Mouse (Mus musculus): Measurements from ENCODE around the gene Cetn2.

Cetn2 gene

DNA sequence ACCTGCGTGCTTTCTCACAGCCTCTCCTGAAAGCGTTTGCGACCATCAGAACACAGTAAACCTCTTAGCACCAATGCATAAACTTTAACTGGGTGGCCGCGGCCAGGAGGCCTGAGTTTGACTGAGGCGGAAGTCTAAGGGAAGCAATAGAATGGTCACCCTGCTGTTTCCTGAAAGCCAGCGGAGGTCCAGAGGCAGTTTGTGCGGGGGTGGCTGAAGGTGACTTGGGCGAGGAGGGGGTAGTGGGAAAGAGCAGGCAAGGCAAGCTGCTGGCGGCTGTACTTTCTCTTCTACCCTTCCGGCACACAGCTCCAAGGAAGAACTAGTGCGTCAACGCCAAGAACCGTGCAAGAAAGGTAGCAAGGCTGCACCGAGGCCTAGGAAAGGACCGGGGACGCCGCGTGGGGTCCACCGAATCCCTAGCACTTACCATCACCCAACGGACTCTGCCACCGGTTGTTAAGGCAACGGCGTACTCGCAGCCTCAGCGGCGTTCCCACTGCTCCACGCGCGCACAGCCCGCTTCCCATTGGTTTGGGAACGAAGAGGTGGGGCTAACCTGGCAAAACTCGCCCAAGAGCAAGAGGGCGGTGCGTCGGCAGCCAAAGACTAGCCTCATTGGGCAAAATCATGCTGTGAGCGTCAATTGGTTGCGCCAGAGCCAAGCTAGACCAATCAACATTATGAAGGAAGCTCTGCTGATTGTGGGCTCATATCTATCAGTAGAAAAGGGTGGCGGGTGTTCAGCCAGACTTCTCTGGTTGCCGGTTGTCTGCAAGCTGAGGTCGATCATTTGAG is at the start of gene Cetn2, which contains the start of gene Nsdhl:
Gene Cetn2, minus strand, starts transcription at position 528 of the 798 bp plus-strand sequence.
Gene Nsdhl, plus strand, starts transcription at position 674 of the 798 bp plus-strand sequence.
- peak; percentile 78 for DNase-seq

DNA sequence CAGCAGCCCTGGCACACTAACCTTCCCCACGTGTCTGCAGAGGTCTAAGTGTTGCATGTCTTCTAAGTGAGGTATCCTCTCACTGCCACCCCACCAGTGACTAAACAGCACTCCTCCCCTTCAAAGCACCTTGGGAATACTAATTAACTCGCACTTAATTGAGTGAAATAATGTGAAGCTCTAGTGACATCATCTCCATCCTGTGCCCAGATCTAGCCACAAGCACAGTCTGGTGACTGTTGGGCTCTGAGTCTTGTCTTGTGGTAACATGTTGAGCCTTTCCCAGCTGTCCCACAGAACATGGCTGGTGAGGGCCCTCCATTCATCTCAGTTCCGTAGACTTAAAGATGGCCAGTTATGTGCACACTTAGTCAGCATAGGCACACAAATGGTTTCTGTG is 44.5 kb upstream of the Cetn2 start:
- DNase-seq = no peak

DNA sequence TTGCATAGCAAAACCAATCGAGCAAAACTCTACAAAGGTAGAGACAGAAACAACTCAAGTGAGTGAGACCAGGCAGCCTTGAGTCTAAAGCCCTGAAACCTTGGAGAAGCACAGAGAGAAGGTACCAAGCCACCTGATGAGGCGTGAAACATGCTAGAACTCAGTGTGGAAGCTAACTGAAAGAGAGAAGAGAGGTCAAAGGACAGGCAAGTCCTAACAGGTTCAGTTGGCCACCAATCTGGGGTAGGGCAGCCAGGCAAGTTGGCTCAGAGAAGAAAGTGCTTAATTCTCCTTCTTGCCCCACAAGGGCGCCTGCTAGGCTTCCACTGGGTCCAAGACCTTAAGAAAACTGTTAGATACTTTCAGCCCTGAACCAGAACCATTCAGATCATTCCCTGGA is 43.3 kb upstream of the Cetn2 start:
- DNase-seq = no peak

DNA sequence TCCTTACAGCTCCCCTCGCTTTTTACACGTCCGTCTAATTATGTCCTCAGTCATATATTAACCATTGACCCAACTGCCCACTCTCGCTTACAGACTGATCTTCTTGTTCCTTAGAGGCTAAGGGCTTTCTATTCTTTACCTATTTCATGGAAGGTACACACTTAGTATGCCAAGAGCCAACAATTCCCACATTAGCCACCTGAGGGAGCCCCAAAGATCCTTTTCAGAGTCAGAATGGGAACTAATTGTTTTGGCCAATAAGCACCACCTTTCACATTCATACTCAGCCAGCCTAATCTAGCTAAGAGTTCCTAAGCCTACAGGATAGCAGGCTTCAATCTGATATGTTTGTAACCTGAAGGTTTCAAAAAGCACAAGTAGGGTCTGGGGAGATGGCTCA is 42.2 kb upstream of the Cetn2 start:
- no peak for DNase-seq

DNA sequence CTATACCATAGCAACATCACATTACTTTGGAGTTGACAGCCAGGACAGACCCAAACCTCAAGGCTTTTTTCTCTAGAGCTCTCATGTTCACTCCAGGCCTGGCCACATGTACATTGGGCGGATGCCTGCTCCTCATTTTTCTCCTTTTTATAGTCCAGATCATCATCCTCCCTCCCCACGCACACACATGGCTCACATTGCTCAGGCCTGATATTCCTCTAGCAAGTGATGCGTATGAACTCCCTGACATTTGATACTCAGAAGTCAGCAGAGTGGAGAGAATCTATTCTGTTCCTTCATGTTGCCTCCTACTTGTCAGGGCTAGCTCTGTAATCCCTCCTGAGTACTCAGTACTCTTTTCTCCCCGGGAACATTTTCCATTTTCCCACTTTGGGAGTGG is 38.3 kb upstream of the Cetn2 start:
- DNase-seq = no peak

DNA sequence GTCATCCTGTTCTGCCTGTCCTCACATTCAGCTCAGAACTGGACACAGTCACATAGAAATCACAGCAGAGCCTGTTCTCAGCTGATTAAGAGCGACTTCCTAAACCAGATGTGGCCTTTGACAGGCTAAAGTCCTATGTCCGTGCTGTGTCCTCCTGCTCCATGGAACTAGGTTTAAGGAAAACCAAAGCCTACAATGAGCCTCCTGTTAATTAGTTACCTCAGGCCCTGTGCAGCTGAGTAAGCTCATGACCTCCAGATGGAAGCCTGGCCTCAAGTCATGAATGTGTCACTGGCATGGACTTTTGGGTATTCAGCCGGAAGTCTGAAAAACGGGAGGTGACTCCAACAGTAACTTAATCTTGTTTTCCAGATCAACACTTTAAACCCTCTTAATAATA is 35.3 kb upstream of the Cetn2 start:
- no peak for DNase-seq

DNA sequence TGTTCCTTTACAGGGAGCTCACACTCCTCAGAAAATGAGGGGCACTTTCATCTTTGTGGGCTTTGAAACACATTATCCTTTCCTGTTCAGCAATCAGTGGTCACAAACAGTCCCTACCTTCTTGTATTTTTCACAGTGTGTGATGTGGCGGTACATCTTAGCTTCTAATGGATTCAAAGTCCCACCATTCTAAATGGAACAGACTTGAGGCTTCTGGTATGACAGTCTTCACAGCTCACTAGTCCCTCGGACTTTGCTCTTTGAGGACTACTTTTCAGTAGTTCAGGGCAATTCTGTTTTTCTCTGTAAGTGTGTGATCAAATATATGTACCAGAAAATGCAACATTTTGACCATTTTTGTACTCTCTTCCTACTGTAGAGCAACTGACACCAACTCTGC is 3.2 kb upstream of the Cetn2 start:
- DNase-seq = no peak

DNA sequence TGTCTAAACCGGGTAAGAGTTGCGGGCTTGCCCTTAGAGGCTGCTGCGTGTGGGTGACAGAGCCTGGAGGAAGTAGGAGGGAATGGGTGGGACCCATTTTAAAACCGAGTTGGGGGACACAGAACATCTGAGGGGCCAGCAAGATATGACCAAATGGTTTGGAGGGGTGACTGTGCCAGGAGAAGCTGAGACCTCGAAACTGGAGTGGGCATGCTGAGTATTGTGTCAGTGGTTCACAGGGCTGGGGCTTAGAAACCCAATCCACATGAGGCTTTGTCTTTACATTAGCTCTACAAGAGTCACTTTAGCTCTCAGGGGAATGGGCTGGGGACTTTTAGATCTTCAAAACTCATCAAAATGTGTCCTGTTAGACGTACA is 460 bp upstream of the Cetn2 start:
- DNase-seq = no peak

DNA sequence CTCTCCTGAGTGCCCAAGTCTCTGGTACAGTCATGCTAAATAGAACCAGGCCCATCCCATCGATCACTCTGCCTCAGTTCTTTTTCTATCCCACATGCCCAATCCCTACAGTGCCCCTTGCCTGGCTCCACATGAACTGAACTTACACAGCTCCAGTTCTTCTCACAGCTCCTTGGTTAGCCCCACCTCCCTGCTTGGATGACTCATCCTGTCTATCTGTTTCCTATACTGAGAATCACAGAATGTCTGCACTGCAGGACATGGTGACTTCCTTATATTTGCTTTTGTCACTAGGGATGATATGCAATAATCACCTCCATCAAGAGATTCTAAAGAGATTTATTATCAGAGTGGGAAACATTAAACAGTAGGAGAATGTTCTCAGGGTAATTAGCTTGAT is 6.6 kb downstream of the Cetn2 start:
- no peak for DNase-seq

DNA sequence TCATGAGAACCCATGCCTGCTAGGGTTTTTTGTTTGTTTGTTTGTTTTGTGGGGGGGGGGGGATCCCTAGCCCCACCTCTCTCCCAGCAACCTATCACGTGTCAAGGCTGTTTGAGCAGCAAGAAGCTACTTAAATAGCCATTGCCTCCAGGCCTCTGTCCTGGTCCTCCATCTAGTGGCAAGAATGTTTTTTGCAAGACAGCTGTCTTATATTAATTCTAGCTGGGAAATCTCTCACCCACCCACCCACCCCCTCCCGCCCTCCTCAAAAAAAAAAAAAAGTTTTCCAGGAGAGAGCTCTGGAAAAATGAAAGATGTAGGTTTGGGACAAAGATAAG is 9.8 kb downstream of the Cetn2 start:
- DNase-seq = no peak

DNA sequence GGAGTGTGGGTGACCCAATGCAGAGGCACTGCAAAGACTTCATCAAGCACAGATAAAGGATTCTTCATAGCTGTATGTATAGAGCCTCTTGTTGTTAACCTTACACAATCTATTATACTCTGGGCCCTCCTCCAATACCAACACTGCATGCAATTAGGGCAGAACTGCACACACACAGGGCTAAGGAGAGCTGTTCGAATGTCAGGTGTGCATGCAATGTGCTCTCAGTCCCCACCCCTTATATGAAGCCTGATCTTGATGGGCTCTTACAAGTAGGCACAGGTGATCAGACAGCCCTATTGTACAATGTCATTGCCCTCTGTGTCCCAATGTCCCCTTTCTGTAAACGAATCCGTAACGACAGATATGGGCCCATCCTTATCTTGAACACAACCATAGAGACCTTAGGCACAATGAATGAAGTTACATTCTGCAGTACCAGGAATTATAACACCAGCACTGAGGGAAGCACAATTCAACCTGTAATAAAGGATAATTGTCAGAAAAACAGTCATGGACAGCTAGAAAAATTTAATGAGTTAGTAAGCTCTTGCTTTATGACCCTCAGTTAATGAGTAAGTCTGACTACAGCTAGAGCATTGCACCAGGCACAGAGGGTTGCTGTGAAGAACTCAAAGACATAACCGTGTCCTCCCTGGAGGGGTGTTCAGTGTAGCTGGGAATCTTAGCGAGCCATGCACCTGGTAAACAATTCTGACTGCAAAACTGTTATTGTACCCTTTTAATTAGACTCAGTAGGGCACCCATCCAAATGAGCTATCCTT is 10.4 kb downstream of the Cetn2 start:
- DNase-seq = no peak

DNA sequence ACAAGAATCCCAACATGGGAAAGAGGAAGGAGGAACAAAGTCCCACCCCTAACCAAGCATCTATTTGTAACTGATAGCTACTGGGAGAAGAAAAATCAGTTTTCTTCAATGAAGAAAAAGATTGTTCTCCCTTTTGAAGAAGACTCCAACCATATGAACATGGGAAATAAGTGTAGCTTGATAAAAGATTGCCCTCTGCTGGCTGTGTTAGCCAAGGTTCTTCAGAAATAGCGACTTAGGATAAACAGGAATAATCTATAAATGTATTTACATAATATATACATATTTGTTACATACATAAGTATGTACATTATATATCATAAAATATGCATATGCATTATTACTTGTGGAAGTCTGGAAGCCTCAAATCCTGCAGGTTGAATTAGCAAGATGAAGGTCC is 15.7 kb downstream of the Cetn2 start:
- DNase-seq = no peak

DNA sequence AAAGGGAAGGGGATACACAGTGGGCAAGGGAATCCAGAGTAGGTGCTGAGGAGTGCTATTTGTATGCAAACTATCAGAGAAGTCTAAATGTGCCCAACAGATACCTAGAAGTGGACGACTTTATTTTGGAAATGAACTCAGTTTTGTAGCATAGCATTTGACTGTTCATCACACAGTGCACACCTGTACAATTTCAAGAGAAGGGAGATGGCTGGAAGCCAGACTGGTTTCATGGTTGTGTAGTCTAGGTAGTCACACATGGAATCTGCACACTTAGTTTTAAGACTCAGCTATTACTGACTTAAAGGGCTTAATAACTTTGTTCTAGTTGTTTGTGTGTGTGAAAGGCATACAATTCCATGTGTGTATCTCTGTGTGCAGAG is 22.2 kb downstream of the Cetn2 start:
- DNase-seq = no peak

DNA sequence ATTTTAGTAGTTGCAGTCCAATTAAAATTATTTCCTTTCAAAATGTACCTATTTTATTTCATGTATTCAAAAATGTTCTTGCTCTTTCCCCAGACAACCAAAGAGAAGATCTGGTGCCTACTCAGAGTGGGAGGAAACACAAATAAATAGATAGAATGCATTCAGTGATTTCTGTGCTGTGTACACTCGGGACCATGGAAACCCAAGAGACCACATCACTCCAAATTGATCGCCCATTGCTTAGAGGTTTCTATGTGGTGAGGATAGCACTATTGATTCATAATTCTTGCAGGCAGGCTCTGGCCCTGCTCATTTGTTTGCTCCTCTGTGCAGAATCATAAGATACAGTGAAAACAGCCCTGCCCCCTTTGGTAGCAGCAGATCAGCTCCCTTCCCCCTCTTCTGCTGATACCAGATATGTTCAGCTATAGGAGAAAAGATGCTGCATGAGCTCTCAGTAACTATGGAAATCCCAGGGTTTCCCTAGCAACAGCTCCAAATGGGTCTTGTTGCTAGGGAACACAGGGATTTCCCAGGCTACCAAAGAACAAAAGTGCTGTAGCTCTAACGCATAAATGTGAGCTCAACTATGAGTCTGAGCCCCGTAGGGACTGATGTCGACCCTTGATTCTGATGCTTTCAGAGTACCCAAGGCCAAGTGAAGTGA is 22.7 kb downstream of the Cetn2 start:
- DNase-seq = no peak

Data from cerebellum, adult 11 months (tissue).